Mouse (Mus musculus) lung, adult 18-20 months (tissue): ENCODE data around the gene Gm3739.
"Not testable (repeated sequence)": the region's sequence is repeated elsewhere in the genome, so short reads cannot be mapped to it uniquely, and the experiment has no call there.

Experiments
- DNase-seq, 2 experiments: peaks; one replicate each; pipeline ENCODE4 v3.0.0; 2022; ENCODE audit warnings: mixed read lengths in 2 of 2

The Gm3739 gene

GRCm38 (mm10) chr14:7314661-7315060, at the start of gene Gm3739:
Gene Gm3739 (minus strand): TSS chr14:7315049.
- not testable (repeated sequence) for DNase-seq

DNA sequence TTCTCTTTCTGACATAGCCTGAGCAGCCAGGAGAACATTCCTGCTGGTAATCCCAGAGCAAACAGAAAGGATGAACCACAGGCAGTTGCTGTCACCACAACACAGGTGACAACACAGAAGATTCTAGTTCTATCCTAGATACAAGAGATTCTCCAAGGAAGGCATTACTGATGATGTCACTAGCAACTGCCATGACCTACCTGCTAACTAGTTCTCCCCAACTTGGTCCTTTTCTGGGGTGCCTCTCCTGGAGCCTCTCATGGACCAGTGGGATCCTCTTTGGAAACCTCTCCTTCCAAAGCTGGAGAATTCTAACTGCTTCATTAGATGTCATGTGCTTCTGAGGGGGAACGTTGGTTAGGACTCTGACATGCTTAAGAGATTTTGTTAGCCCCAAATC, 17.4 kb upstream of the Gm3739 start, which contains the start of gene Gm5797:
Gene Gm5797 (minus strand): TSS at position 101 of the 400 bp plus-strand sequence.
- not testable (repeated sequence) for DNase-seq

DNA sequence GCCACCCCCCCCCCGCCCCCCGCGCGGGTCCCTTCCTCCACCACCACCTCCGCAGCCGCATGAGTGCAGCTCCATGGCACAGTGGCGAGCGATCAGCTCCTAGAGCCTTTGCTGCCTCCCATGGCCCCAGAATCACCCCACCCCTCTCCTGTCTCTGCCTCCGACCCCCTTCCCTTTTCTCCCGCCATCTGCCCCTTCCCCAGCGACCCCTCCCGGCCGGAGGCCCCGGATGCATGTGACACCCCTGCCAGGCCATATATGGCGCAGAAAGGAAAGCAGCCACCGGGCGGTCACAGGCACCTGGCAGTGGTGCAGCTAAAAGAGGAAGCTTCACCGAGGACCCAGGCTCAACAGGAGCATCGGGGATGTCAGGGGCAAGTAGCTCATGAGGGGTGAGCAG, 244 bp upstream of the Gm3739 start:
- DNase-seq, result not testable (repeated sequence)

DNA sequence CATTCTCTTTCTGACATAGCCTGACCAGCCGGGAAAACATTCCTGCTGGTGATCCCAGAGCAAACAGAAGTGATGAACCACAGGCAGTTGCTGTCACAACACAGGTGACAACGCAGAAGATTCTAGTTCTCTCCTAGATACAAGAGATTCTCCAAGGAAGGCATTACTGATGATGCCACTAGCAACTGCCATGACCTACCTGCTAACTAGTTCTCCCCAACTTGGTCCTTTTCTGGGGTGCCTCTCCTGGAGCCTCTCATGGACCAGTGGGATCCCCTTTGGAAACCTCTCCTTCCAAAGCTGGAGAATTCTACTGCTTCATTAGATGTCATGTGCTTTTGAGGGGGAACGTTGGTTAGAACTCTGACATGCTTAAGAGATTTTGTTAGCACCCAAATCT, 50.2 kb downstream of the Gm3739 start, which contains the start of gene Gm3727:
Gene Gm3727 (minus strand): TSS at position 101 of the 400 bp plus-strand sequence.
- DNase-seq, result not testable (repeated sequence)
